Mouse (Mus musculus) 3T3-L1 (cell line): ENCODE data around the gene Pank2.

Experiments
- DNase-seq: peaks from one replicate; pipeline ENCODE4 v3.0.0-alpha.2; 2015; ENCODE audit warnings: low read depth, low spot score

The Pank2 gene

DNA sequence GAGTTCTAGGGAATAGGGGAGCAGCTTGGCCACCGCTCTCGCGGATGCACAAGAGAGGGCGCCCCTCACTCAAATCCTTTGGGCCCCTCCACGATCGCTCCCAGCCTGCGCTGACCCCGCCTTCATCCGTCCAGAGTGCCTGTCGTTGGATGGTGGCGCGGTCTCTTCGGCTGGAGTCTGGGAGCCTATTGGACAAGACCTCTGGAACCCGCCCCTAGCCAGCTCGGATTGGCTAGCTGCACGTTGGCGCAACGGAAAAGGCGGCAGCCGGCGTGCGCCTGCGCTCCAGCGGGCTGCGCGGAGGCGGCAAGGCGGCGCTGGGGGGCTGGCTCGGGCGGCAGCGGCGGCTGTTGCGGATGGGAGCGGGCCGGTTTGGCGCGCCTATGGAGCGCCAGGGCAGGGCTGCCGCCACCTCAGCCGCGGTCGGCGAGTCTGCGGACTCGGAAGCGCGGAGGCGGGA is at the start of gene Pank2:
Gene Pank2 (plus strand): TSS at position 283 of the 460 bp plus-strand sequence.
- DNase-seq, result peak; percentile 98

DNA sequence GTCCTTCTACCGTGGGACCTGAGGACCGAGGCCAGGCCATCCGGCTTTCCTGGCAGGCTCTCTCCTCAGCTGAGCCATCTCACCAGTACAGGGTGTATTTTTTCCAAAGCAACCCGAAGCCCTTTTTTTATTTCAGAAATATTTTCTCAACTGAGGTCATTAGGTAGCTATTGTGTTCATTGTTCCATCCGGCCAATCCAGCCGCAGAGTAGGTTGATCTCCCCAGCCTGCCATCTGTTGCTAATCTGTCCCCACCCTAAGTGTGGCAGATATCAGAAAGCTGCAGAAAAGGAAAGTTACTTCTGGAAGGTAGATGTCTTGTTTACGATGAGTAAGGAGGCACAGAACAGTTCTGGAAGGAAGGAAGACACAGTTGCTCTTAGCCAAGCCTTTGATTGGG is 48.5 kb upstream of the Pank2 start:
- DNase-seq, result no peak

DNA sequence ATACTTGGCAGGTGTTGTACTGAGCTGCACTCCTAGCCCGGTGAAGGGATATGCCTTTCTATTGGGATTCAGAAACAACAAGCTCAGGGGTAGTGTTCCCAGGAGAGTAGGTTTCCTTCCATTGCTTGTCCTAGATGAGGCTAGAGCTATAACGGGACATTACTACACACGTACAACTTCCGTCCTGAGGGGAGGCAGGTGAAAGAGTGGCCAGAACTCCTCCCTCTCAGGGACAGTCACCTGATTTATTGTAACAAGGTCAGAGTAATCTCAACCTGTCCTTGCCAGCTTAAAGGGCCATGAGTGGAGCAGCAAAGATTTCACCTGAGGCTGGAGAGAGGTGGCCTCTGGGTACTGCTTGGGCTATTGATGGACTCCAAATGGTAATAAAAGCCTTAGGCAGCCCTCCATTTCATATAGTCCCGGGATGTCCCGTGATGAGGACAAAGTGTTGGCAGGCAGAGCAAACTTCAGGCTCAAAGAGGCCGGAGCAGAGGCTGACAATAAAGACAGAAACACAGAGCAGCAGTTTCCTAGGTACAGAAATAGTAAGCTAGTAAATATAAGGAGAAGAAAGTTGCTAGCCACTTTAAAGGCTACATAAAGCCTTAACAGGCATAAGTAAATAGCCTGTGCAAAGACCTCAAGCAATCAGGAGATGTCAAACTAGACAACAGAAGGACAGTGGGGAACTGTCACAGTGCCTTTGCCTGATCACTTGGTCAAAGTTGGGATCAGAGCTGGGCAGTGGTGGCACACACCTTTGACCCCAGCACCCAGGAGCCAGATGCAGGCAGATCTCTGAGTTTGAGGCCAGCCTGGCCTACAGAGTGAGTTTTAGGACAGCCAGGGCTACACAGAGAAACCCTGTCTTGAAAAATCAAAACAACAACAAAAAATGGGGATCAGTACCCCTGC is 46.1 kb upstream of the Pank2 start:
- DNase-seq, result no peak

DNA sequence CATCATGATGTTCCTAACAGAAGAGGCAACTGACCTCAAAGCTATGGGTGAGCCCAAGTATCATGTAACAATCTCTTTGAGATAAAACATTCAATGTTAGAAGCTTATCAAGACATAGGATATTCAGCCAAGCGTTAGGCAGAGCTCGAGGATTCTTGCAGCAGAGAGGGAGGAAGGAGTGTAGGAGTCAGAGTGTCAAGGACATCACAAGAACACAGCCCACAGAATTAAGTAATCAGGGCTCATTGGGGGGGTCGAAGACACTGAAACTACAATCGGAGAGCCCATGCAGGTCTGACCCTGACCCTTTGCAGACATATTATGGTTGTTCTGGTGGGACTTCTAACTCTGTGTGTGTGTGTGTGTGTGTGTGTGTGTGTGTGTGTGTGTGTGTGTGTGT is 42.3 kb upstream of the Pank2 start:
- no peak for DNase-seq

DNA sequence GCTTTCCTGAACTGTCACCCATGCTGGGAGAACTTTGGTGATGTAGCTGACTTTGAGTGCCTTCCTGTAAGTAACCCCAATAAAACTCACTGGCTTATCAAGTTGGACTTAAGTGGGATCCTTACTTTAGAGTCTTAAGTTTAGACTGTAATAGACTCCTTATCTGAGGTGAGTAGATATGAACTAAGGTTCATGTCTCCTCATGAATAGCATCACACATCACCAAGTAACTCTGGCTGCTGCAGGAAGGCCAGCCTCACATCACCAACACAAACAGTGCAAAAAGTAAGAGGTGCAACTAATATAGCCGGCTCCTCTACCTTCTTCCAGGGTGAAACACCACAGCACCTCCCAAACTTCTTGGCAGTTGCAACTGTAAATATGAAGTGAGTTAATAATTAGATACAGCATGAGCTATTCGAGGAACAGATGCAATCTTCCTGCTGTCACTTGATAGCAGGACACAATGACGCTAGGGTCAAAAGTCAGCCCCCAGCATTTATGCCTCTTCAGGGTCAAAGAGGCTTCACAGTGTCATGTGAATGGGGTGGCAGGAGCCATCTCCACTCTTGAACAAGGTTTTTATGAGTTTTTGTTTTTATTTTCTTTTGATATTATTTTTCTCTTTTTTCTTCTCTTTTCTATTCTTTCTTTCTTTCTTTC is 40.3 kb upstream of the Pank2 start:
- DNase-seq, result no peak

DNA sequence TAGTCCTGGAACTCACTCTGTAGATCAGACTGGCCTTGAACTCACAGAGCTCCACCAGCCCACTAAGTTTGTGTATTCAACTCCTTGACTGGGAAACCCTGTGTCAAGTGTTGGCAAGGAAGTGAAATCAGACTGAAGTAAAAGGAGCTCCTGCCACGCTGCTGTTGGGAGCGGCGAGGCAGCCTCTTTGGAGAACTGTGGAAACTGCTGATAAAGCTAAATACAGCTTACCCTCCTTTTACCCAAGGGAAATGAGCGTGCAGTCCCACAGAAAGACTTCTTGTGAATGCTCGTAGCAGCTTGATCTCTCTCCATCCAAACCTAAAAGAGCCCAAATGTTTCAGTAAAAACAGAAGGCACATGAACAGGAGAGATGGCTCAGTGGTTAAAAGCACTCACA is 39.7 kb upstream of the Pank2 start:
- no peak for DNase-seq

DNA sequence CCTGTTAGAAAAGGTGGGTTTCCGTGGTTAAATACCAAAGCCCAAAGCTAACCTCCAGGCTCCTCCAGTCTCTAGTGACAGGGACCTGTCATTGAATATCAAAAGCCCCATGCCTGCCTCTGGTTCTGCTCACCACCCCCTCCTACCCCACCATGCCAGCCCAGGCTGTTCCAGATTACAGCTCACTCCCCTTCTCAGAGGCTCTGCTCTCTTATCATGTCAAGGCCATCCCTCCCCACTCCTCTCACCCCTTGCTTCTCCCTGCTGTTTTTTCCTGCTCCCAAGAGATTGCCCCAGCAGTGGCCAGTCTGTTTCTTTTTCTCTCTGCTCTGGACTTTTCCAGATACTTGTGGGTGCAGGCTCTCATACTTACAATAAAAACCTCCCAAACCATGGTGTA is 38.7 kb upstream of the Pank2 start:
- DNase-seq, result no peak

DNA sequence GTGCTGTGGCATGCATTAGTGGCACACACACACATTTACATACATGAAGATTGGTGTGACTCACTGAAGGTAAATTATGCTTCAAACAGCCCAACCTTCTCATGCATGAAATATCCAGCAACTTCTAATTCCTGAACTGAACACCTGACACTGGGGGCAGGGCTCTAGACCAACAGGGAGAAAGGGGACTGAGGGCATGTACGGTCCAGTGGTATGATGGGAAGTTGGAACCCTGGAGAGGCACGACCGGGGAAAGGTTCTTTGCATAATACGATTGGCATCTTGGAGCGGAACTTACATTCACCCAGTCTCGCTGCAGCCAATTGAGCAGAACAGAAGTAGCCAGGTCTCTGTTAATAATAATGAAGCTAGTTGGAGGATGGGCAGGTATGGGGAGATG is 37.1 kb upstream of the Pank2 start:
- no peak for DNase-seq

DNA sequence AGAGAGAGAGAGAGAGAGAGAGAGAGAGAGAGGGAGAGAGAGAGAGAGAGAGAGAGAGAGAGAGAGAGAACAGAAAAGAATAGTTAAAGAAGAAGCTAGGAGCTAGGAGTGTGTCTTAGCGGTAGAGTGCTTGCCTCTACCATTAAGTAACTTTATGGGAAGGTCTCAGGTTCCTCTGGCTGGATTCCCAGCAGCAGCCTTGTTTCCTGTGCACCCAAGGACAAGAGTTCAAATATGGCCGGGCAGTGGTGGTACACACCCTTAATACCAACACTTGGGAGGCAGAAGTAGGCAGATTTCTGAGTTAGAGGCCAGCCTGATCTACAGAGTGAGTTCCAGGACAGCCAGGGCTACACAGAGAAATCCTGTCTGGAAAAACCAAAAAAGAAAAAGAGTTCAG is 35.6 kb upstream of the Pank2 start:
- DNase-seq, result peak; percentile 22

DNA sequence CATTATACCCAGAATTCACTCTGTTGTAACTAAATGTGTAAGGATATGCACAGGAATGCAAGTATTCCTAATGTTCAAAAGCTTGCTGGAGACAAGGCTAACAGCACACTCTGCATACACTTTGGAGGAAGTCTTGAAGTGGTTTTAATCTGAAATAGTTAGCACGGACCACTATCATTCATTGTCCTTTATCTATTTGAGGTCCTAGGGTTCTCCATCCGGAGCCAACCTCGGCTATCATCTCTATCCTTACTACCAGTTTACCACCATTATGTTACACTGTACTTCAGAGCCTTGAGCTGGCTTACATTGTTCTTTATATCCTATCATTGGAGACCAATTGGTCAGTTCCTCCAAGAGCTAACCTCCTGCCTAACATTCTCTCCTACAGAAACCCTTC is 35.1 kb upstream of the Pank2 start:
- no peak for DNase-seq

DNA sequence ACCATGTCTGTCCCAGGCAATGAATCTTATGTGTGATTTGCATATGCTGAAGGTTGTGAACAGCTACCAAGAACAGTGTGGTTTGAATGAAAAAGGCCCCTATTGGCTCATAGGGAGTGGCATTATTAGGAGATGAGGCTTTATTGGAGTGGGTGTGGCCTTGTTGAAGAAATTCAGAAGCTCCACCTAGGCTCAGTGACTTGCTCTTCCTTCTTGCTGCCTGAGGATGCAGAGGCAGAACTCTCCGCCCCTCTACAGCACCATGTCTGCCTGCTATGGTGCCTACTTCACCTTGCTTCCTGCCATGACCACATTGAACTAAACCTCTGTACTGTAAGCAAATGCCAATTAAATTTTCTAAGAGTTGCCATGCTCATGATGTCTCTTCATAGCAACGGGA is 29.7 kb upstream of the Pank2 start:
- DNase-seq, result peak; percentile 33

DNA sequence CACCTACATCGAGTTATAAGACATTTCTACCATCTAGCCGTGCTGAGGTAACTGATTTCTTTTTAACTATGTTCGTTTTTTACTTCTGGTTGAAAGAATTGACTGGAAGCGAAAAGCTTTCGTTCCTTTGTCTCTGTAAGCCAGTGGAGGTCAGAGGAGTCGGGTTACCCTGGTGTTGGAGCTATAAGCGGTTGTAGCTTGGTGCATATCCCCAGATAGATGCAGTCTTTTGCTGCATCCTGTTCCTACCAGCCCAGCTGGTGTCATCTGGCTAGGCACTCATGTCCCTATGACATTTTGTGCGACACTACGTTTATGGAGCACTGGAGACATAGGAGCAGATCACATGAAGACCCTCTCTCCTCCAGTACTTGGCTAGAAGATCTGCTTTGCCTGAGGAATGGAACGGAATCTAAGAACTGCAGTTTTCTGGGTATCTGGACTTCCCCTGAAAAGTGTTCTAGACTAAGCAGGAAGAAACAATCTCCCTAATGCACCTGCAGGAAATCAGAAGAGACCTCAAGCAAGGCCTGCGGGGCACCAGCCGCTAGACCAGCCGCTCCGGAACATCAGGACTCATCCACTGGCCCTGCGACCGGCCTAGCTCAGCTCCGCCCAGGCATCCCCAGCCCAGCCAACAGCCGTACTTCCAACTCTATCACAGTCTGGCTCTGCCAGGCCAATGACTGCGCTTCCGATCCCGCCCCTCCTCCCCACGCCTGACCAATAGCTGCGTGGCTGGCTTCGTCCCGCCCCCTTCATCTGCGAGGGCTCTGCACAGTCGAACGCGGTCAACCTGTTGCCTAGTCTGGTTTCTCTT is 28.8 kb upstream of the Pank2 start, which contains the start of gene Mavs:
Gene Mavs (plus strand): TSS at position 757 of the 820 bp plus-strand sequence.
- peak; percentile 99 for DNase-seq

DNA sequence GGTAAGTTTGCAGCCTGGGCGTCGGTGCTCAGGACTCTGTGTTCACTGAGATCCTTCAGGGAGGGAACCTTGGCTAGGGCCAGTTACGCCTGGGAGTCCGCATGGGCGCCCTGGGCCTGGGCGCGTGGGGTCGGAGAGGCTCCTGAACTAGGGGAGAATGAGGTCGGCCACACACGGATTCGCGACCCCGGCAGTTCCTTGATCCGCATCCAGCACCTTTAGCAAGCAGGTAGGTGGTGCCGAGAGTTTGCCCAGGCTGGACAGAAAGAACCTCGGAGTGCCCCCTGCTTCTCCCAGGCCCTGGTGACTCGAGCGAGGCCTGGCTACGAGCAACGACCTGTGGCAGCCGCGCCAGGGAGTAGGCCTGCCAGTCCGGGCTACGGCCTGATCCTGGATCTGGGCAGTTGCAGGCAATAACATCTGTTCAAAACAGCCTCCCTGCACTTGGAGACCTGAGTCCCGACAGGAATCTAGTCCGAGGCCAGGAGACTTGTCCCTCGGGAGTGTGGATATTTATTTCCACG is 28.1 kb upstream of the Pank2 start:
- DNase-seq, result peak; percentile 36

DNA sequence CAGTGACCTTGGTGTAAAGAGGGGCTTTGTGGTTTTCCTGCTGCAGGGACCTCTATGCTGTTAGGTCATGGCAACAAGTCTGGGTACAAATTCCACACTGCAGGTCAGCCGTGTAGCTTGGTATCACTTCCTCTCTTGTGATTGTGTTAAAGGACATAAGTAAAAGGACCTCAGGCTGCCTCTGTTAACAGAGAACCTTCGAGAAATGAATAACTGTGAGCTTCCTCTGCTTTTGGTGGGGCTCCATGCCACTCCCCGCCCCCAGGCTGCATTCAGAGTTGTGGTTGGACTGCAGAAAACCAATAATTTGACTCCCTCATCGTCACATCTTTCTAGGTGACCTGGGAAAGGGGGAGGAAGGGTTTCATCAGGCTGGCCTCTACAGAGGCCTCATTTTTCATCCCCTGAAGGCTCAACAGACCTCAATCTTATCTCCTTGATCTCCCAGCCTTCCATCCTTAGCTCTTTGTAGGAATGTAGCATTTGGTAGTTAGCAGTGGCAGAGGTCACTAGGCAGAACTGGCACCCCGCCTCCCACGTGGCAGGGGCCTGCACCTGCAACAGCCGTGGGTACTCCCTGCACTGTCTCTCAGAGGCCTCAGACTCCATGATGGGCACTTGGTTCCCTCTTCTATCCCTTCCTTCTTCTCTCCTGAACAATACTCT is 27.2 kb upstream of the Pank2 start:
- peak; percentile 46 for DNase-seq

DNA sequence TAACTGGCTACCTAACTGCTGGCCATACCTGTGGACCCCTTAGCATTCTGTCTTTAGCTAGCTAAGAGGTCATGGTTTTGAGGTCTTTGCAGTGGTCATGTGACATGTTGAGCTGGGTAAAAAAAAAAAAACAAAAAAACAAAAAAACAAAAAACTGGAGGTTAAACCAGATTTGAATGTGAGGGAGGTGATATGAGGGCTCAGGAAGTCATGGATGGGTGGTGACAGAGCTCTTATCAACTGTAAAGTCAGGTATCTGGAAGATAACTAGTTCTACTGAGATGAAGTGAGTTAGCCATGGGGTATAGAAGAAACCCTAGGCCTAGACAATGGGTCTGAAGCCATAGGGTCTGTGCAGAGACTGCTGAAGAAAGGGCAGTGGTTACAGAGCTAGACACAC is 20.1 kb upstream of the Pank2 start:
- no peak for DNase-seq

DNA sequence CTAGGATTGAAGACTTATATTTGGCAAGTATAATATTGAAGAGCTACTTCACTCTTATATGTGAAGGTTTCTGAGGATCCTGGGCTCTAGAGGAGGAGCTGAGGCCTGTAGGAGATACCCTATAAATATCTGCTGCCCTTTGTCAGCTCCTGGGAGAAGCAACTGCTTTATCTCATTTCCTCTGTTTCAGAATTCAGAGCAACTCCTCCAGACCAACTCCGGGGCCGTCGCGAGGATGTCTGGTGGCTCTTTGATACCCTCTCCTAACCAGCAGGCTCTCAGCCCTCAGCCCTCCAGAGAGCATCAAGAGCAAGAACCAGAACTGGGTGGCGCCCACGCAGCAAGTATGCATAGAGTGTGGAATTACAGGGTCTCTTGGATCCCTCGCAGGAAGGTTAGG is 19.4 kb upstream of the Pank2 start:
- DNase-seq, result no peak

DNA sequence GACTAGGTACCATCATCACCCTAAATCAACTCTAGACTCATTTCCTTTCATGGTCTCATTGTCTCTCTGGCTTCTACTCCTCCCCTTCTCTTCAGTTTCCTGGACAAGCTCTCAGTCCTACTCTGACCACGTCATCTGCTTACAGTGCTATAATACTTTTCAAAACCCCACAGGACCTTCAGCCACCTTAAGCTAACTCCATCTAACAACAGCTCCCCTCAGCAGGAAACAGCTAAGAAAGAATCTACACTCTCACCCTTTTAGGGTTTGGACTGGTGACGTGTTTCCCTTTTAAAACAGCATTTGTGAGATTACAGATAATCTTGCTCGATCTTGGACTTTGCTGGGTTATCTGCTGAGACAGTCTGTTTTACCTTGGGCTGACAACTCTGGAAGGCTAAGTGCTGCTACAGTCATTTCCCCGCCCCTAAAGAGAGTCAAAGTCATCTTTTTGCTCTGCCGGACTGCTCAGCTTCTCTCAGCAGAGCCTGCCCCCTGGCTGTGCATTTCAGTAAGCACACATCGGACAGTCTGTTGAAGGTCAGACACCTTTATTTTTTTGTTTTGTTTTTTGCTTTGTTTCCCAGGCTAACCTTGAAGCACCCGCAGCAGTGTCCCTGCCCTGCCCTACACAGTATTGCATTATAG is 8.5 kb upstream of the Pank2 start:
- DNase-seq, result peak; percentile 95

DNA sequence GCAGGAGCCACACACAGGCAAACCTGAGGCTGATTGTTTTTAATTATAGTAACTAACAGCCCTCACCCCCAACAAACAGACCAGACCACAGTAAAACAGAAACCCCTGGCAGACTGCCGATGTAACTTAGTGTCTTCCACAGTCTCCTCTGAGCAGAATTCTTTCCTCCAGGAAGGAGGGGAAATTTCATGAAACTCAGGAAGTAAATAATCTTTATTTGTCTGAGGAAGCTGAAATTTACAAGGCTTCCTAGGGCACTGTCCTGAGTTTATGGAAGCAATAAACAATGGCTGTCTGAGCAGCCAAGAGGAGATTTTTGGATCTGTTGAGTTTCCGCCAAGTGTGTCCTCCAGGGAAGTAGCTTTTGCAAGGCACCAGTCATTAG is 8.0 kb upstream of the Pank2 start:
- DNase-seq, result no peak

DNA sequence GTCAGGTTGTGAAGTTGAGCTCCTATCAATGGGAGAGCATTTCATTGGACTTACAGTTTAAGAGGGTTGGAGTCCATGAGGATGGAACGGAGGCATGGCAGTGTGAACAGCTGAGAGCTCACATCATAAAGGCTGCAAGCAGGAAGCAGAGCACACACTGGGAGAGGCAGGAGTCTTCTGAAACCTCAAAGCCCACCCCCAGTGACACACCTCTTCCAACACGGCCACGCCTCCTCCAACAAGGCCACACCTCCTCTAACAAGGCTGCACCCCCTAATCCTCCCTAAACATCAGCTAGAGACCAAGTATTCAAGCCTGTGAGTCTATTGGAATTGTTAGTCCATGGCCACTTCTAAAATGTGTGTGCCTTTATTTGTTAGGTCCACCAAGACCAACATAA is 6.6 kb upstream of the Pank2 start:
- DNase-seq, result no peak

DNA sequence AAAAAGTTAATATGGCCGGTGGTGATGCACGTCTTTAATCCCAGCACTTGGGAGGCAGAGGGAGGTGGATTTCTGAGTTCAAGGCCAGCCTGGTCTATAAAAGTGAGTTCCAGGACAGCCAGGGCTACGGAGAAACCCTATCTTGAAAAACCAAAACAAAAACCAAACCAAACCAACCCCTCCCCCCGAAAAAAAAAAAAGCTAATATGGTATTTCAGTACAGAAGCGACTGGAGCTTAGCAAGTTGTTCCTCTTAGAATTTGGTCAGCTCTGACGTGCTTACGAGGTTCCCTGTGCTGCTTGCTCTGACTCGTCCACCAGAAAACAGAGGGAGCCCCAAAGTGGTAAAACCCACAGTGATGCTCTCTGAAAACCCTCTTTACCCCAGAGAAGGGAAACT is 3.6 kb upstream of the Pank2 start:
- DNase-seq, result no peak
